ENCODE assay signal across 9 mouse cellular contexts in genomic region chr4:127987784-127988455, GRCm38 (mm10). TPM values are rescaled to one million over a fixed set of nuclear protein-coding genes. Genes with fewer than 3 reads are reported as not detected.
DNase-seq lines count a peak whose midpoint lies in the region; TF ChIP-seq lines count a peak whose summit lies in the region.
"Had no signal": no experiment of that assay in that cellular context is flagged by ENCODE, and none has a peak within 500 bp of the region (broad histone marks: within the 10 kb centered on the region; RNA-seq: fewer than 3 reads in every experiment).

Gene Csmd2, plus strand, starts transcription at chr4:127987857.

- H3K36me3 ChIP-seq in heart, embryonic 10.5 days = no peaks in the 10 kb centered on the region
- no peaks in the 10 kb centered on the region for H3K36me3 ChIP-seq in forebrain, embryonic 10.5 days (replicated peaks)

- peak within 1 kb of the TSS; percentile 65 for H3K4me3 ChIP-seq in heart, embryonic 10.5 days
- H3K4me3 ChIP-seq in bone marrow, adult 2 months (replicated peaks; ENCODE audit: control insufficient read depth, low read depth, low read length) = no peak within 1 kb of the TSS
- peak within 1 kb of the TSS; percentile 71 for H3K4me3 ChIP-seq in forebrain, embryonic 10.5 days

- peaks cover 81% of the 10 kb centered on the region for H3K27me3 ChIP-seq in heart, embryonic 10.5 days (ENCODE audit: insufficient read depth, poor library complexity, severe bottlenecking)
- H3K27me3 ChIP-seq in forebrain, embryonic 10.5 days (ENCODE audit: poor library complexity, severe bottlenecking) = peaks cover 85% of the 10 kb centered on the region

- DNase-seq in heart, embryonic 10.5 days (ENCODE audit: low spot score) = no peak
- no peak for DNase-seq in heart, adult 9 months (ENCODE audit: low spot score in 2 of 2)
- DNase-seq in forebrain, embryonic 10.5 days (ENCODE audit: extremely low spot score, low spot score) = peak; percentile 47
- peak; percentile 70 to 78 for DNase-seq in layer of hippocampus, postnatal 14 days (ENCODE audit: low spot score in 2 of 2)
- DNase-seq in neural tube, embryonic 10.5 days (ENCODE audit: extremely low spot score, low spot score) = peak; percentile 50
- DNase-seq in B cell, adult 2 months = no peak
- no peak for DNase-seq in lung, postnatal 25 days (ENCODE audit: low spot score)

- H3K27ac ChIP-seq in heart, embryonic 10.5 days = peak within 1 kb of the TSS; percentile 47; the same call in 1 of the 2 replicates
- no peak within 1 kb of the TSS; the same call in 1 of the 2 replicates for H3K27ac ChIP-seq in bone marrow, adult 2 months (ENCODE audit: control insufficient read depth, insufficient read depth, low read depth, low read length, poor library complexity)
- peak within 1 kb of the TSS; percentile 83 for H3K27ac ChIP-seq in forebrain, embryonic 10.5 days

- no peak for TF ChIP-seq CTCF in bone marrow, adult 2 months (IDR thresholded peaks at IDR 0.05; ENCODE audit: control insufficient read depth, insufficient read depth, low read length)

- 0% methylated on average over 50 of the region's 65 CpGs for WGBS in heart, embryonic 10.5 days
- WGBS in bone marrow, adult 2 months = 2% methylated on average over 49 of the region's 65 CpGs
- WGBS in forebrain, embryonic 10.5 days = 0% methylated on average over 62 of the region's 65 CpGs

- no peak for TF ChIP-seq POLR2A in bone marrow, adult 2 months (IDR thresholded peaks at IDR 0.05; ENCODE audit: borderline replicate concordance, control insufficient read depth, low read depth, low read length)

- H3K4me1 ChIP-seq in heart, embryonic 10.5 days = peaks cover 19% of the 10 kb centered on the region
- H3K4me1 ChIP-seq in bone marrow, adult 2 months (ENCODE audit: control insufficient read depth, insufficient read depth, low read length) = no peaks in the 10 kb centered on the region
- H3K4me1 ChIP-seq in forebrain, embryonic 10.5 days = peaks cover 44% of the 10 kb centered on the region

- no peaks in the 10 kb centered on the region for H3K9me3 ChIP-seq in heart, embryonic 10.5 days
- H3K9me3 ChIP-seq in forebrain, embryonic 10.5 days = no peaks in the 10 kb centered on the region

RNA-seq across cellular contexts. Expression of gene Csmd2, which starts in this region (rescaled TPM):
- polyA plus RNA-seq in heart, embryonic 10.5 days (2016; fragmentation: Nextera tagmentation; extraction: Ambion mirVana) = 0.04 and 0.26 TPM in 2 replicates
- polyA plus RNA-seq in bone marrow, adult 2 months (2011; ENCODE audit: insufficient read depth, insufficient read length, low replicate concordance, missing spikeins) = 289 and 335 TPM in 2 replicates
- polyA plus RNA-seq in forebrain, embryonic 10.5 days (2016; fragmentation: Nextera tagmentation; extraction: Ambion mirVana) = 0.34 and 0.40 TPM in 2 replicates
- total RNA-seq in layer of hippocampus, postnatal 14 days (2021) = 10 to 100 TPM; 39.8 to 44.0 TPM
- polyA plus RNA-seq: C2C12 had no signal

Comparison
In these comparisons a context has a peak if more than half of its experiments do, and no peak if none do; other contexts are left out.
1. RNA of gene Csmd2 (polyA plus RNA-seq): 289 to 335 TPM in bone marrow, adult 2 months; 0.34 to 0.40 TPM in forebrain, embryonic 10.5 days and 0.04 to 0.26 TPM in heart, embryonic 10.5 days; every median in the first group is over 100 times any median in the second.
2. Peak in DNase-seq, H3K4me3 ChIP-seq and H3K27ac ChIP-seq in forebrain, embryonic 10.5 days; RNA of the gene not detected or under 1 TPM.
3. DNase-seq: peak in layer of hippocampus, postnatal 14 days (2 of 2) and neural tube, embryonic 10.5 days (single experiment); none in heart, embryonic 10.5 days (single experiment), heart, adult 9 months (0 of 2), B cell, adult 2 months (0 of 2) and lung, postnatal 25 days (single experiment).